Mouse (Mus musculus): Measurements from ENCODE around the gene Fen1. TPM values are rescaled to one million over a fixed set of nuclear protein-coding genes. Genes with fewer than 3 reads are reported as not detected.

Fen1 gene
- polyA plus RNA-seq, 1 experiment from 2014 or later = 83.6 TPM

DNA sequence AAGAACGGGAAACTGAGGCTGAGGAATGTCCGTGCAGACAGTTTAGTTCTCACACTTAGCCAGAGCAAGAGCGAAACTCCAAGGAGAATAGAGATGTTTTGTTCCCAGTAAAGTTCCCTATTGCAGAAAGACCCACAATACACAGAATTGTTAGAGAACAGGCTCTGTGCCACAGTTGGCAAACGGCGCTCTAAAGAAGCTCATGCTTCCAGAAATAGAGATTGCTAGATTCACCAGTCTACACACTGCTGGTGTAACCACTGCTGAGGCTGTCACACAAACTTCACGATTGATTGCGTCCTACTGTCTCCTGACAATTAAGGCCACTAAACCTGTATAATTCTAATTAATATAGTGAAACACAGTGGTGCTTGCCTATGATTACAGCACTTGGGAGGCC lies 22.7 kb downstream of the Fen1 start:
- no peak overlapping the region for H3K4me2 ChIP-seq (ENCODE audit: low read depth, low read length)
- no peaks in the 10 kb centered on the region for H3K9me3 ChIP-seq (replicated peaks; ENCODE audit: control insufficient read depth, low read length)
- ATAC-seq (ENCODE audit: insufficient read depth, low FRiP score) = no peak
- H3K9ac ChIP-seq (ENCODE audit: low read length) = no peak overlapping the region
- H3K4me1 ChIP-seq (ENCODE audit: control insufficient read depth, insufficient read depth, low read length) = peaks cover 20% of the 10 kb centered on the region; the same call in 1 of the 2 replicates
- no peak overlapping the region for H3K27ac ChIP-seq (ENCODE audit: low read length)
- WGBS = 85% methylated on average over 7 of the region's 7 CpGs
- no peaks in the 10 kb centered on the region; the same call in 1 of the 2 replicates for H3K36me3 ChIP-seq (ENCODE audit: control insufficient read depth, insufficient read depth, low read length)
- H3K4me3 ChIP-seq (replicated peaks; ENCODE audit: low read length) = no peak overlapping the region
- no peaks in the 10 kb centered on the region for H3K27me3 ChIP-seq (ENCODE audit: control insufficient read depth, insufficient read depth, low read length)

DNA sequence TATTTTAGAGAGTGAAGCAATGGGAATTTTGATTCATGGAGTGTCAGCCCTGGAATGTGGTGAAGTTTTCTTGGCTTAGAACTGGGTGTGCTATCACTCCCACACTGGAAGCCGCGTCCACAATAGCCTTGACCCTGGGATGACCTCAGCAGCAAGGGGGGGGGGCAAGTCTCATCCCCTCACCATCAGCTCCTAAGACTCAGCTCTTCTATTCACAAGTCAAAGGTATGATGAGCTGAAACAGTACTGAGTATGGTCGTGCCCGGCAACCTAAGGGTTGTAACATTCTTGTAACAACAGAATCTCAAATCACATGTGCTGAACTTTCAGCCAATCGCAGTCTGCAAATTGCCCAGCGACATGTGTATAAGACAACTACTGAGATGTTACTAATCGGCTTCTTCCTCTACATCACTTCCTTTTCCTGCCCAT lies 27.0 kb downstream of the Fen1 start:
- Histone ChIP-seq H3K27me3 (ENCODE audit: control insufficient read depth, insufficient read depth, low read length) (no peaks in the 10 kb centered on the region), H3K9me3 (replicated peaks; ENCODE audit: control insufficient read depth, low read length) (no peaks in the 10 kb centered on the region), H3K36me3 (ENCODE audit: control insufficient read depth, insufficient read depth, low read length) (no peaks in the 10 kb centered on the region), H3K9ac (ENCODE audit: low read length) (no peak overlapping the region), H3K4me3 (replicated peaks; ENCODE audit: low read length) (no peak overlapping the region), H3K27ac (ENCODE audit: low read length) (no peak overlapping the region), H3K4me2 (ENCODE audit: low read depth, low read length) (no peak overlapping the region), H3K4me1 (ENCODE audit: control insufficient read depth, insufficient read depth, low read length) (0 out of 2 replicates have a peak, but pooled peaks cover under 1% of the 10 kb centered on the region)
- WGBS = 46% methylated on average over 7 of the region's 7 CpGs
- no peak for ATAC-seq (ENCODE audit: insufficient read depth, low FRiP score)

DNA sequence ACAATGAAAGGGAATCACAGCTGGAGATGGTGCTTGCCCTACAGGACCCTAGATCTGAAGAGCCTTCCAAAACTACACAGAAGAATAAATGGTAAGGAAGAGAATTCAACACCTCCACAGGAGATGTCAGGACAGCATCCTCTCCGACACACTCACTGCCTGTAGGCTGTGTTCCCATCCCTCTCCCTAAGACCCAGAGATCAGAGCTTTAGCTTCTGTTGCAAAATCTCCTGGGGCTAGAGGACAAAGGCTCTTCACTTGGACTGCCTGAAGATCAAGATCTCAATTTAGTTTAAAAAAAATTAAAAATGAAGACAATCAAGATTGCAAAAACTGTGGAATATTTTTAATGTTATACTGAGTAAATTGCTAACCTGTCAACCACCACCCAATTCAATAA lies 27.5 kb downstream of the Fen1 start:
- Histone ChIP-seq H3K27ac (ENCODE audit: low read length) (no peak overlapping the region), H3K4me1 (ENCODE audit: control insufficient read depth, insufficient read depth, low read length) (no peaks in the 10 kb centered on the region), H3K9ac (ENCODE audit: low read length) (no peak overlapping the region), H3K27me3 (ENCODE audit: control insufficient read depth, insufficient read depth, low read length) (no peaks in the 10 kb centered on the region), H3K4me2 (ENCODE audit: low read depth, low read length) (no peak overlapping the region), H3K36me3 (ENCODE audit: control insufficient read depth, insufficient read depth, low read length) (no peaks in the 10 kb centered on the region), H3K4me3 (replicated peaks; ENCODE audit: low read length) (no peak overlapping the region), H3K9me3 (replicated peaks; ENCODE audit: control insufficient read depth, low read length) (no peaks in the 10 kb centered on the region)
- no peak for ATAC-seq (ENCODE audit: insufficient read depth, low FRiP score)
- 66% methylated on average over 1 of the region's 1 CpGs for WGBS

DNA sequence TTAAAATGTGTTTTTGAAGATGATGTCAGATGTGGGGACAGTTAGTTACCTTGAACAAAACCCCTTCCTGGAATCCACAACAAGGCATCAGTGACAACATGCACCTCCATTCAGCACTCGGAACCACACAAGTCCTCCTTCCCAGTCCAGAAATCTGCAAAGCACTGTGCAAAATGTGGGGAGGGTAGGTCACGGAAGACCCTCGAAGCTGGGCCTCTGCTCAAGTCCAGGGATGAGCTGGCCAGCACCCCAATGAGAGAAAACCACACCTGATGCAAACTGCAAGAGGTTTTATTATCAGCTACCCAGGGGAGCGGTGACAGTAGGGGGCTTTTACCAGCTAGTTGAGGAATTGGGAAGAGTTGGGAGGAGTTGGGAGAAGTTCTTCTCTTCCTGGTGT lies 29.0 kb downstream of the Fen1 start:
- Histone ChIP-seq H3K4me1 (ENCODE audit: control insufficient read depth, insufficient read depth, low read length) (no peaks in the 10 kb centered on the region), H3K4me2 (ENCODE audit: low read depth, low read length) (no peak overlapping the region), H3K4me3 (replicated peaks; ENCODE audit: low read length) (no peak overlapping the region), H3K27ac (ENCODE audit: low read length) (no peak overlapping the region), H3K27me3 (ENCODE audit: control insufficient read depth, insufficient read depth, low read length) (no peaks in the 10 kb centered on the region), H3K9me3 (replicated peaks; ENCODE audit: control insufficient read depth, low read length) (no peaks in the 10 kb centered on the region), H3K36me3 (ENCODE audit: control insufficient read depth, insufficient read depth, low read length) (no peaks in the 10 kb centered on the region), H3K9ac (ENCODE audit: low read length) (no peak overlapping the region)
- WGBS = 80% methylated on average over 4 of the region's 4 CpGs
- ATAC-seq (ENCODE audit: insufficient read depth, low FRiP score) = no peak

DNA sequence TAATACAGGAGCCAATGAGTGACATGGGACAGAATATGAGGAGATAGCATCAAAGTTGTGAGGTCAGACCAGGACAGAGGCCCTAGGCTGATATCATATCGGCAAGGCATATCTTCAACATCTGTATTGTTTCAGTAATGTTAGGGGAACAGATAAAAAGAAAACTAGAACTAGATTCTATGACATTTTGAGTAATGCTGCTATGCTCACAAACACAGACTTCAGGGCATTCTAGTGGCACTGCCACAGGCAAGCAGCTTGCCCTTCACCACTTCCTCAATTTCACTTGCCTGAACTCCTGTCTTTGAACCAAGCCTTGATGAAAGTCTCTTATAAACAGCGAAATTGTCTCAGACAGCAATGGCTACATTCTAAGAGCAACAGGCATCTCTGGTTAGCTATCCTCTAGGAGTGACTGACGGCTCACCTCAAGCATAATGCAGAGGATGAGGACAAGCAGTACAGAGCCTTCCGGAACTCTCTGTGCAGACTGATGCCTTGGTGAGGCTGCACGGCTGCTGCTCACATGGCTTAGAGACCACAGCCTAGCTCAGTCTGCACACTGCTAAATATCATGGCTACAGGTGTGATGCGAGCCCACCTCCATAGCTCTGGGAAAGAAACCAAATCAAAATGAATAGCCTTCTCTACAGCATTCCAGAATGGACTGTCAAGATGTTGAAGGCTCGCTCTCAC lies 30.0 kb downstream of the Fen1 start:
- Histone ChIP-seq H3K27ac (ENCODE audit: low read length) (no peak overlapping the region), H3K36me3 (ENCODE audit: control insufficient read depth, insufficient read depth, low read length) (no peaks in the 10 kb centered on the region), H3K27me3 (ENCODE audit: control insufficient read depth, insufficient read depth, low read length) (no peaks in the 10 kb centered on the region), H3K9me3 (replicated peaks; ENCODE audit: control insufficient read depth, low read length) (no peaks in the 10 kb centered on the region), H3K4me1 (ENCODE audit: control insufficient read depth, insufficient read depth, low read length) (no peaks in the 10 kb centered on the region), H3K9ac (ENCODE audit: low read length) (no peak overlapping the region), H3K4me3 (replicated peaks; ENCODE audit: low read length) (no peak overlapping the region), H3K4me2 (ENCODE audit: low read depth, low read length) (no peak overlapping the region)
- no peak for ATAC-seq (ENCODE audit: insufficient read depth, low FRiP score)
- WGBS = 77% methylated on average over 7 of the region's 7 CpGs

DNA sequence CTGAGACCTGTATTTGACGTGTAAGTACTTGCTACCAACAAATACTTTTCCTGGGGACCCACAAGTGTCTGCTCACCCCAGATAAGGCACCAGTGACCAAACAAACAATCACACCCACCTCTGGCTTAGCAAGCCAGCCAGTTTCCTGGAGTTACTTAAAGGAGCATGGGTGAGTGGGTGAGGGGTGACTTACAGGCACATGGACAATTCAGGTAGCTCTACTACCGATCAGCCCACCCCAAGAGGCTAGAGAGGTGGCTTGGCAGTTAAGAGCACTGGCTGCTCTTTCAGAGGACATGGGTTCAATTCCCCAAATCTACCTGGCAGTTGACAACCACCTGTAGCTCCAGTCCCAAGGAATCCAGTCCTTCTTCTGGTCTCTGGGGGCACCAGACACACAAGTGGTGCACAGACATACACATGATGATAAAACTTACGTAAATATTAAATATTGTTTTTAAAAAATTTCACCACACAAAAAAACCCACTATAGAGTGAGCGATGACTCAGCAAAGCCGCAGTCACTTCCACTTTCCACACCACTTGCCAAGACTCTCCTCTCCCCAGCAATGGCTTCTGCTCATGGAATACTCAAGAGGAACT lies 30.8 kb downstream of the Fen1 start:
- Histone ChIP-seq H3K36me3 (ENCODE audit: control insufficient read depth, insufficient read depth, low read length) (no peaks in the 10 kb centered on the region), H3K4me2 (ENCODE audit: low read depth, low read length) (no peak overlapping the region), H3K27ac (ENCODE audit: low read length) (peak overlapping the region; percentile 25; the same call in 1 of the 2 replicates), H3K9ac (ENCODE audit: low read length) (no peak overlapping the region), H3K9me3 (replicated peaks; ENCODE audit: control insufficient read depth, low read length) (no peaks in the 10 kb centered on the region), H3K4me3 (replicated peaks; ENCODE audit: low read length) (no peak overlapping the region), H3K4me1 (ENCODE audit: control insufficient read depth, insufficient read depth, low read length) (no peaks in the 10 kb centered on the region), H3K27me3 (ENCODE audit: control insufficient read depth, insufficient read depth, low read length) (no peaks in the 10 kb centered on the region)
- ATAC-seq (ENCODE audit: insufficient read depth, low FRiP score) = peak; percentile 84
- WGBS = 70% methylated on average over 5 of the region's 5 CpGs

DNA sequence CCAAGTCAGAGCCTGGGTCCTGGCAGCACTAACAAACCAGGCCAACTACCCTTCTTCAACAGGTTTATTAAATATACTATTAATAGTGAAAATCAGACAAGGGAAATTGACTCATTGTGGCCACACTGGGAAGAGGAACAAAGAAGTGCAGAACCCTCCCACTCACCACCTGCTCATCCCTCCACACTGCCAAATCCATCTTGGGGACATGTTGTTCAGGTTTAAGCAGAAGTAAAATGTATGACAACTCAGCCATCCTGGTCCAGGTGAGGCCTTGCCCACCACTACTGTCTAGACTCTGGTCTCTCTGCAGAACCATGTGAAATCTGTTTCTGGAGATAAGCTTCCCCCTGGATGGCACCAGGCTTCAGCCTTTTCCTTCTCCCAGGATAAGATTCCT lies 32.1 kb downstream of the Fen1 start:
- no peak overlapping the region for H3K4me3 ChIP-seq (replicated peaks; ENCODE audit: low read length)

DNA sequence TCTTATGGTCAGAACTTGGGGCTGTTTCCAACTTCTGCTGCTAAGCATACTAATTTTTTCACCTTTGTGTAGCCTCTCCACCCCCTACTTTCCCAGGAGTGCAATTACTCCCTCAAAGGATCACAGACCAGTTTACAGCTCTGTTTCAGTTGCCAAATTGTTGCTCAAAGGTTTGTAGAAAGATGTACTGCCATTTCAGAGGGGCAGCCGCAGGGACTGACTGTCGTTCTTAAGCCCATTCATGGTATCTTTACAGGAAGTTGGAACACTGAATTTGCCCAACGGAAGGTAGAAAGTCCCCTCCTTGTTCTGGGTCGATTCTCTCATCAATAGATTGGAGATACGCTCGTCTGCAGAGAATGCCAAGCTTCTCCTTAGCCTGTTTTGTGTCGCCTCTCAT lies 32.6 kb downstream of the Fen1 start:
- H3K9me3 ChIP-seq (replicated peaks; ENCODE audit: control insufficient read depth, low read length) = no peaks in the 10 kb centered on the region
- no peaks in the 10 kb centered on the region for H3K27me3 ChIP-seq (ENCODE audit: control insufficient read depth, insufficient read depth, low read length)
- H3K4me1 ChIP-seq (ENCODE audit: control insufficient read depth, insufficient read depth, low read length) = no peaks in the 10 kb centered on the region
- no peak overlapping the region for H3K4me2 ChIP-seq (ENCODE audit: low read depth, low read length)
- ATAC-seq (ENCODE audit: insufficient read depth, low FRiP score) = no peak
- H3K9ac ChIP-seq (ENCODE audit: low read length) = no peak overlapping the region
- WGBS = 80% methylated on average over 7 of the region's 7 CpGs
- H3K36me3 ChIP-seq (ENCODE audit: control insufficient read depth, insufficient read depth, low read length) = no peaks in the 10 kb centered on the region
- H3K4me3 ChIP-seq (replicated peaks; ENCODE audit: low read length) = no peak overlapping the region
- H3K27ac ChIP-seq (ENCODE audit: low read length) = no peak overlapping the region

More for the DNA sequence above, 32.1 kb downstream of the Fen1 start:
- H3K27me3 ChIP-seq (ENCODE audit: control insufficient read depth, insufficient read depth, low read length) = no peaks in the 10 kb centered on the region
- no peak overlapping the region for H3K27ac ChIP-seq (ENCODE audit: low read length)
- ATAC-seq (ENCODE audit: insufficient read depth, low FRiP score) = no peak
- no peak overlapping the region for H3K4me2 ChIP-seq (ENCODE audit: low read depth, low read length)
- no peak overlapping the region for H3K9ac ChIP-seq (ENCODE audit: low read length)
- no peaks in the 10 kb centered on the region for H3K9me3 ChIP-seq (replicated peaks; ENCODE audit: control insufficient read depth, low read length)
- no peaks in the 10 kb centered on the region for H3K4me1 ChIP-seq (ENCODE audit: control insufficient read depth, insufficient read depth, low read length)
- no peaks in the 10 kb centered on the region for H3K36me3 ChIP-seq (ENCODE audit: control insufficient read depth, insufficient read depth, low read length)

DNA sequence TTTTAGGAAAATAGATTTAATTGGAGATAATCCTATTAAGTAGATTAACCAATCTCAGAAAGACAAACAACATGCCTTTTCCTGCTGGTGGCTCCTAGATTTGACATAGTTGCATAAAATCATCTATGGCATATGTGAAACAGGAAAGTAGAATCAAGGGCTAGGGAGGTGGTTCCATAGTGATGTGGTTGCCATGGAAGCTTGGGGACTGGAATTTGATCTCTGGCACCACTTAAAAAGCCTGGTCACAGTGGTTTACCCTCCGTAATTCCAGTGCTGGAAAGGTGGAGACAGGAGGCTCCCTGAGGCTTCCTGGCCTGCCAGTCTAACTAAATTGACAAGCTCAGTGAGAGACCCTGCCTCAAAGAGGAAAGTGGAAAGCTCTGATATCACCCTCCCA lies 33.5 kb downstream of the Fen1 start:
- Histone ChIP-seq H3K9me3 (replicated peaks; ENCODE audit: control insufficient read depth, low read length) (no peaks in the 10 kb centered on the region), H3K27ac (ENCODE audit: low read length) (no peak overlapping the region), H3K36me3 (ENCODE audit: control insufficient read depth, insufficient read depth, low read length) (no peaks in the 10 kb centered on the region), H3K27me3 (ENCODE audit: control insufficient read depth, insufficient read depth, low read length) (no peaks in the 10 kb centered on the region), H3K4me1 (ENCODE audit: control insufficient read depth, insufficient read depth, low read length) (no peaks in the 10 kb centered on the region), H3K9ac (ENCODE audit: low read length) (no peak overlapping the region), H3K4me3 (replicated peaks; ENCODE audit: low read length) (no peak overlapping the region), H3K4me2 (ENCODE audit: low read depth, low read length) (no peak overlapping the region)
- 61% methylated on average over 1 of the region's 1 CpGs for WGBS
- no peak for ATAC-seq (ENCODE audit: insufficient read depth, low FRiP score)

Measured in stomach, embryonic 16.5 days (tissue).